Mouse (Mus musculus): Measurements from ENCODE around the gene Btbd9.
"Not testable (repeated sequence)": the region's sequence is repeated elsewhere in the genome, so short reads cannot be mapped to it uniquely, and the experiment has no call there.

Gene Btbd9

DNA sequence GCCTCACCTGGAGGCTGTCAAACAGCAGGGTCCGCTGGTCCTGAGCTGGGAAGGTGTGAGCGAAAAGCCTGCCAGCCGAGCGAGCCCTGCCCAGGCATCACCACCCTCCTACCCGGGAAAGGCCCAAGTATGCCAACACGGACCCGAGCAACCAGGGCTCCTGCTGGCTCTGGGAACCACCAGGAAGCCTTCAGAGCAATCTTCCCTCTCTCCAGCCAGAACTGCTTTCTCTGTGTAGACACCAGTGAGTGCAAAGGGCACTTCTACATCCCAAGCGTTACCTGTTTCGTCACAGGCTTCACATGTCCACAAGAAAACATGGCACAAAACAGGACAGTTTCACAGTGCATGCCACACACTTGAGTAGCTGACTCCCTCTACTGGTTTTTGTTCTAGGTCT, 63.3 kb downstream of the Btbd9 start:
- no peak for DNase-seq (ENCODE audit: extremely low read depth, low read depth)

DNA sequence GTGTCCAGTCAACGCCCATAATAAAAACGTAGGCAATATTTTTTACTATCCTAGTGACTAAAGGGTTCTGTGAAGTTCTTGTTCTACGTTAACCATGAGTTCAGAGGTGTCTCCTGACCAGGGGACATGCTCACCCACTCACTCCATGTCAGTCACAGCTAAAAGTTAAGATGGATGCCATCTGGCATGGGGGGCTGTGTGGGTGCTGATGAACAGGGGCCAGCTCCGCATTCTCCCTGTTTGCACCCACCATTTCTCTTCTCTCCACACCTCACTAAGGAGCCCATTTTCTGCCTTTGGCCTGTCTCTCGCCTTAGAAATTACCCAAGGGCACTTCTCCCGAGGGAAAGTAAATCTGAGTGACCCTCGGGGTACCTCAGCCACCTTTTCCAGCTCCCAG, 63.8 kb downstream of the Btbd9 start:
- no peak for DNase-seq (ENCODE audit: extremely low read depth, low read depth)

DNA sequence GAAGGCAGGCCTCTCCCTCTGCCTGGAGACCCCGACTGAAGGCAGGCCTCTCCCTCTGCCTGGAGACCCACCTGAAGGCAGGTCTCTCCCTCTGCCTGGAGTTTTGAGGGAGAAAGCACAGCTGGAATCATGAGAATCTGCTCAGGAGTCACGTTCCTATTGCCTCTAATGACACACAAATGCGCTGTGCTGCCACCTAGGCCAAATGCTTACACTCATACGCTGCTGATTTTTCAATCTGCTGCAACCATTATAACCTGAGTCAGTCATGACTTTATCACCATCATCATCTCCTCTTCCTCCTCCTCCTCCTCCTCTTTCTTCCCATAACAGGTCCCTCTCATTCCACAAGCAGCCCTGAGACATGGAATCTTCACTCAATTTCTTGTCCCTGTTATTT, 64.3 kb downstream of the Btbd9 start:
- DNase-seq (ENCODE audit: extremely low read depth, low read depth), result no peak

DNA sequence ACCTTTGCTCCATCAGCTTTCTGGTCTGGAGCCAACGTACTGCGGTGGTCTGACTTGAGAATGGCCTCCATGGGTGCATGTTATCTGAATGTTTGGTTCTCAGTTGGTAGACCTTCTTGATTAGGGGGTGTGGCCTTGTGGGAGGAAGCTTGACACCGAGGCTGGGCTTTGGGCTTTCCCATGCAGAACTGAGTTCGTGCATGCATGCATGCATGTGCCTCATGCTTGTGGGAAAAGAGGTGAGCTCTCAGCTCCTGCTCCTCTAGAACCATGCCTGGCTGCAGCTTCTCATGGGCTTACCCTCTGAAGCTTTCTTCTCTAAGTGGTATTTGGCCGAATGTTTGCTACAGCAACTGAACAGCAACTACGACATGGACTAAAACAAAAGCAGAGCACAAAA, 64.9 kb downstream of the Btbd9 start:
- DNase-seq (ENCODE audit: extremely low read depth, low read depth), result no peak

DNA sequence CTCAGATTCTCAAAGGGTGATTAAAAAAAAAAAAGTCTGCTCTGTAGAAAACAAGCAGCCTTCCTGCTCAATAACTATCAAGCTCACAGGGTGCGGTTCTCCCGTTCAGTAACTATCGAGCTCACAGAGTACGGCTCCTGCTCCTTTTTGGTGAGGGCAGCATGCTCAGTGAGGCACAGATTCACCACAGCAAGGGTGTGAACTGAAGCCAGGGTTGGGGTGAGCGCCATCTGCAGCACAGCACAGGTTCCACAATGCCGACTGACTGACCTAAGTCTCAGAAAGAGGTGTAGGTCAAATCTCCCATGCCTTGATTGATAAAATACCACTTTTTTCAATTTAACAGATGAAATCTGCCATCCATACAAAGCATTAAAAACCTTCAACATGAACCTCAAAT, 66.1 kb downstream of the Btbd9 start:
- no peak for DNase-seq (ENCODE audit: extremely low read depth, low read depth)

DNA sequence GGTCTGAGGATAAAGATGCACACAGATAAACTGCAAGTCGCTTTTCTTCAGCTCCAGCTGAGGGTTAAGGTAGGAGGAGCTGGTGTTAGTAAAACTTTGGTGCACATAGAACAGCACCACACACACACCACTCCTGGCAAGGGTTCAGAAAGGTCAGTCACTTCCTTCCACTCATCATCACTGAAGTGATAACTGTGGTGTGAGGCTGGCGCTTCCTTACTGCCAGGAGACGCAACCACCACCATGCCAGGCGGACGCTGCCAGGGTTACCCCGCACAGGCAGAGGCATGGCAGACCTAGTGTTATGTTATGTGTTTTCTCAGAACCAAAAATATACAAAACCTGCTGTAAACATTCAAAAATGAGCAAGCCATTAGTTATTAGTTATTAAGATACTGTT, 66.6 kb downstream of the Btbd9 start:
- no peak for DNase-seq (ENCODE audit: extremely low read depth, low read depth)

DNA sequence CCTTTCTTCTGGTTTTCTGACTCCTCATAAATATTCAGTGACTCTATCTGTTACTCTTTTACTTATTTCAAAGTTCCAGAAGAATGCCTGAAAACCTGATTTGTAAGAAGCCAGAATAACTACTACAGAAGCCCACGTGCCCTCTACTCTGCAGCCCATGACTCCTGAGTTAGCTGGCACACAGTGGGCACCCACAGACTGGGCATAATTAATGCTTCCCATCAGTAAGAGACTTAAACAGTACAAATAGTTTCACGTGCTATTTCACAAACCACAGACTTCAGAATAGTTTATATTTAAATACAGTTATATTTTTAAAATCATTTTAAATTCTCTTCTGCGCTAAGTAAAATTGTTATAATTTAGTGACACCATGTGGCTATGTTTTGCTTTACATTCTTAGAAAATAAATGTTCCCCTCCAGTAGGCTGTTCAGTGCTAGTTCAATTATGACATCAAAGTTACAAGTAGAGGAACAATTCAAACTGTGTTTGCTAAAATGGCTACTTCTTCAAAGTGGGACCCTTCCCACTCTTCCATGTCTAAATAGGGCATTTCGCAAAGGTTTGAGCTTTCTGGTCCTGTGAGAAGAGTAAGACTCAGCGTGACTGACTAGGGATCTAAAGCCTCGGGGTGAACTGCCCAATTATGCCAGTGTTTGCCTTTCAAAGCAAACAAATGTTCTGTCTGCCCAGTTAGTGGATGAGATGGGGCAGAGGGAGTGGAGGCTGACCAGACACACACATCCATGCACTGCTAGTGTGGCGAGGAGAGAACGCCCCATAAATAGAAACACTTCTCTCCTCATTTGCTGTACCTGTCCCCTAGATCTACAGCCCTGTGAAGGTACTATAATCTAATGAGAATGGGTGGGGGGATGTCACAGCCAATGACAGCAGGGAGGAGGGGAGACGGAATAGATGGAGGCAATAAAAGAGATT, 68.4 kb downstream of the Btbd9 start:
- DNase-seq (ENCODE audit: extremely low read depth, low read depth), result no peak

DNA sequence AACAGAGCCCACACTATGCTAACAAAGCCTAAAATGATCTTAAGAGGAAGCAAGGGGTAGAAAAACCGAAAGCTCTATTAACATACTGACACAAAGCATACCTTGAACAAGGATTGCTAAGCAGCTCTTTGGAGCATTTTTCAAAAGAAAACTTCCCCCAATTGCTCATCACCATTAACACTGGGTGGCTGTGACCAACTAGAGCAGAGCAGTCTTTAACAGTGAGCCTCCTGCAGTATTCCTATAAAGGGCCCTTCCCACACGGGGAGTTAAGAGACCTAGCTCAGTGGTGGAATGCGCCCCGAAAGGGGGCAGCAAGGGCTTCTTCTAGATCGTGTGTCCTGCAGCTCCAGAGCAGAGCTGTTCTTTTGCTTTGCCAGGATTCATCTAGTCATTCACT, 69.4 kb downstream of the Btbd9 start:
- no peak for DNase-seq (ENCODE audit: extremely low read depth, low read depth)

DNA sequence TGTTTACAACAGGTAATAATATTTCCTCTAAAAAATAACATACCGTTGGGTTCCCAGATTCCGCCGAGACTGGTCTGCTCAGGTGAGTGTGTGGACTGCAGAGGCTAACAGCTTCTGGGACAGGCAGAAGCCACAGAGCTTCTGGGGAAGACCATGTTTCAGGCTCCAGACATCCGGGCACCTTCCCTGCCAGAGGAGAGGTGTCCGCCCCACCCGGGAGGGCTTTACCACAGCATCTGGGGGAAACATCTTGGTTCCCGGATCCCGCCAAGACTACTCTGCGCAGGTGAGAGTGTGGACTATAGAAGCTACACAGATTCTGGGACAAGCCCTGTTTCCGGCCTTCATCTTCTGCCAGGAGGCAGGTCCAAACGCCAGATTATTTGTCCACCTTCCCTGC, 76.7 kb downstream of the Btbd9 start:
- not testable (repeated sequence) for DNase-seq (ENCODE audit: extremely low read depth, low read depth)

DNA sequence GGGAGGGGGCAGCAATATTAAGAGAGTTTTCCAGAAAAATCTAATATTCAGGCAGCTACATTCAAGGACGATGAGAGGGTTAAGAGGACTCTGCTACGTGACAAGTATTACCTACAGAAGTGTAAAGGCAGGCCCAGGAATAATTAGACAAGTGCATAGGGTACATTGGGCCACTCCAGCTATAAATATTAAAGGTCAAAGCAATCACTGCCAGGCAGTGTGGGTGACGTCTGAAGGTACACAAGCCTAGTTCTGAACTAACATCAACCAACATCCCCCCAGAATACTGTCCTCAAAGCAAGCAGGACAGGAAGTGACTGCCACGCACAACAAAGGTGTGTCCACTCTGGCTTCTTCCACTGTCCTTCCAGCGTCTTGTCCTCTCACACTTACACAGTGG, 77.5 kb downstream of the Btbd9 start:
- no peak for DNase-seq (ENCODE audit: extremely low read depth, low read depth)

DNA sequence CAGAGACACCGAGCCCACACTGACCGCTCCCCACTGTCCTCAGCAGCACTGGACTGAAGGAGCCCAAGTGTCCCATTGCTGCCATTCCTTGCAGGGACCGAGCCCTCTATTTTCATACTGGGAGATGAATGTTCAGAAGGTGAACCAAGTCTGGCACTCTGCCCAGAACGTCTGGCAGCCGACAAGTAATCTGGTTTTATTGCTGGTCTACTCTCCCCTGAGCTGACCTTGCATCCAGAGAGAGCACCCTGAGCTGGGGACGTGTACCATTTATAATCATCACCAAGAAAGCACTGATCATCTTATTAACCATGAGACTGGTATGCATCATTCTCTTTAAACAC, 77.9 kb downstream of the Btbd9 start:
- DNase-seq (ENCODE audit: extremely low read depth, low read depth), result no peak

DNA sequence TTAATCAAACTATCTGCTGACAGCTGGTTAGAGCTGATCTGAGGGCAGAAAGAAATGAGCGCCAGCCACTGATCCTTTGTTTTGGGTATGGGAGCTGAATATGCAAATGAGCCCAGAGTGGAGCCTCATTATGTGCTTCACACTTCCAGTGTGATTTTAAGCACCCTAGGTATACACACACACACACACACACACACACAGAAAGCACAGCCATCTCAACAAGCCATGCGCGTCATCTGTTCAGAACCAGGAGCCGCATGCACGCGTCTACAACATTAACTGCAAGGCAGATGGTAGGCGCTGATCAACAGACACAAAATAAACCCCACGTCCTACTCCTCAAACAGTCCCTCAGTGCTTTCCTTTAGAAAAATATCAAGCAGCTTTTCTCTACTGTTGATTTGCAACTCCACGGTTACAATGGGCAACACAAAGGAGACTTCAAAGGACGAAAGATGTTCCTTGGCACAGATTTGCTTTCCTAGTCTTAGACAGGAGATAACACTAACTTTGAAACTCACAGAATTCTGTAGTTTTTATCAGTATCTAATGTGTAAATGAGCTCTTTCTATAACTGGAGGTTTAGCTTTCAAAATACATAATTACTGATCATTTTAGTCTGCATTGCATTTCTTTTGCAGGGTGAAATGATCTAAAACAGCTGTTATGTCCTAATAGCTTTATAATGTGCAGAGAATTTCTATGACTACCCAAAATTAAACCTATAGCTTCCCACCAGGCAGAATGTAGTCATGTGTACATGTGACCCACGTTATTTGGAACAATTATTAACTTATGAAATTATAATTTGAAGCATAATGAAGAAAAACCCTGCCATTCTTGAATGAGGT, 78.5 kb downstream of the Btbd9 start:
- no peak for DNase-seq (ENCODE audit: extremely low read depth, low read depth)

DNA sequence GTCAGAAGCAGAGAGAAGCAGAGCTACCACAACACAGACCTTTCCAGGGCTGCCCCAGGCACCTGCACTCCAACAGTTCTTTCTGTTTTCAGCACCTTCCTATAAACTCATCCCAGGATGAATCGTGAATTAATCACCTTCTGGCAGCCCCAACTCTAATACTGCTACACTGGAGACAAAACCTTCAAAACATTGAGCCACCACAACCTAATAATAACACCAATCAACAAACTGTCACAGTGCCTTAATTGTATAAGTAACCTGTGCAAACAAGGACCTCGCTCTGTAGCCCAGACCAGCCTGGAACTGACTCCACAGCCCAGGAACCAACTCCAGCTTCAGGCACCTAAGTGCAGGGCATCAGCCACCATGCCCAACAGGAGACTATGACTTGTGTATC, 80.7 kb downstream of the Btbd9 start:
- no peak for DNase-seq (ENCODE audit: extremely low read depth, low read depth)

DNA sequence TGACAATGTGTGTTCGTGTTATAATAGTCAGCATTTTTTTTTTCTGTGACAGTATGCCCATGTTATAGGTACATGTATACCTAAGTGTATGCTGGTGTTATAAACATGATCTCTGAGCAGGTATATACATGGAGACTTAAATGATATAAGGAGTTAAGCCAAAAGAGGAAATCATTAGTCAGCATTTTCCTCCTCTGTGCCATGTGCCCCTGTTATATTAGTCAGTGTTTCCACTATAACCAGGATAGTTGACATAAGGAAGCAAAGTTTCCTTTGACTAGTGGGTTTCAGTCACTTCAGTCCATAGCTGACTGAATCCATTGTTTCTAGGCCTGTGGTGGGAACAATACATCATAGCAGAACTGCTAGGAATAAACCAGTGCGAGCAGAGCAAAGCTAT, 81.1 kb downstream of the Btbd9 start:
- DNase-seq (ENCODE audit: extremely low read depth, low read depth), result no peak

DNA sequence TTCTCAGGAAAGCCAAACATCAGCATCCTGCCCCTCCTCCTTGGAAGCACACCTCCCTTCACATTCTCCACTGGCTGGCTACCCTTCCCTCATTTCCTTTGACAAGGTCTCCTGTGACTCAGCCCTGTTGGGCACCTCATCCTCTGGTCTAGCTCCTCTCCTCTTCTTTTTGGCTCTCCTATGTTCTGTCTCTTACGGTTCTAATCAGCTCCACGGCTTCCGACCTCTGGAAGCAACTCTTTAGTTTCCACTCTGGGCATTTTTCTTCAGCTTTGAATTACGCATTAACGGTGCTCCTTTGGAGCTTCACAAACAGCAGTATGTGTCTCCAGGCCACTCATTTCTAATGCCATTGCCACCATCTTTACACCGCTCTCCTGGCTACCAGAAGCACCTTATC, 82.8 kb downstream of the Btbd9 start:
- DNase-seq (ENCODE audit: extremely low read depth, low read depth), result no peak

DNA sequence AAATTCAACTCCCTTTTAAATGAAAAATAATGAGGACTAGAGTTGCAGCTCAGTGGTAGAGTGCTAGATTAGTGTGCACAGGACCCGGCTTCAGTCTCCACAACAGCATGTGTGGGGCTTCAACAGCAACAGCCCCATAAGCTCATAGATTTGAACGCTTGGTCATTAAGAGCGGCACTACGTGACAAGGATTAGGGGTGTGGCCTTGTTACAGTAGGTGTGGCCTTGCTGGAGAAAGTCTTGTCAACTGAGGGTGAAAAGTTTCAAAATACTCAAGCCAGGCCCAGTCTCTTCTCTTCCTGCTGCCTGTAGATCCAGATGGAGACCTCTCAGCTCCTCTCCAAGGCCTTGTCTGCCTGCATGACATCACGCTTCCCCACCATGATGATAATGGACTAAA, 84.1 kb downstream of the Btbd9 start:
- DNase-seq (ENCODE audit: extremely low read depth, low read depth), result no peak

DNA sequence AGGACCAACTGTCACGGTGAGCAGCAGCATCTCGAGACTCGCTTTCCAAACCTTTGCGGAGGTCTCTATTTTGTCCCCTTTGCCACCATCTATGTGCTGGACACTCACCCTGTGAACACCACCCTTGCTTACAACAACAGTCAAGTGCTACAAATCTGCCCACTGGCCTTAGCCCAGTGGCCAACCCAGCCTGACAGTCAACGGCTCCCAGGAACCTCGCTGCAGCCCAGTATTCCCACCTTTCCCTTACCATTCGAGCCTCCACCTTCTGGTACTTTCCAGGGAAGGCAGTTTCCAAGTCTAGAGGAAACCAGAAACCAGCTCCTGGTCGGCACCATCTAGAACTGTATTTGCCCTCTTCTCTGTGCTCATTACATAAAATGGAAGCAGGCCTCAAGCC, 84.7 kb downstream of the Btbd9 start:
- DNase-seq (ENCODE audit: extremely low read depth, low read depth), result no peak

DNA sequence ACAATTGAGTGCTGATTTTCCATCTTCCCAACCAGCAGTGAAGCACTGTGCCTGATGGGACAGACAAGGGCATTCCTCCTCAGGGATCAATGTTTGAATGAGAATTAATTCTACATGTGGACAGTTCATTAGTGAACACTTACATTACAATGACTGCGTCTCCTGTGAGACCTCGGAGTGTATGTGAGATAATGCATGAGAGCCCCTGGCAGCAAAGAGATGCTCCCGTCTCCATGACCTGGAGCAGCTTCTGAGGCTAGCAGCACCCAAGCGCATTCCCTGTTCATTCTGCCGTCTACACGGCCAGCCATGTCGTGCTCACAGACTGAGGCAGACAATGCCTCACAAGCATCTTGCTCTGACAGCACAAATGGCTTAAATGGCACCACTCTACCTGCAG, 85.7 kb downstream of the Btbd9 start:
- no peak for DNase-seq (ENCODE audit: extremely low read depth, low read depth)

DNA sequence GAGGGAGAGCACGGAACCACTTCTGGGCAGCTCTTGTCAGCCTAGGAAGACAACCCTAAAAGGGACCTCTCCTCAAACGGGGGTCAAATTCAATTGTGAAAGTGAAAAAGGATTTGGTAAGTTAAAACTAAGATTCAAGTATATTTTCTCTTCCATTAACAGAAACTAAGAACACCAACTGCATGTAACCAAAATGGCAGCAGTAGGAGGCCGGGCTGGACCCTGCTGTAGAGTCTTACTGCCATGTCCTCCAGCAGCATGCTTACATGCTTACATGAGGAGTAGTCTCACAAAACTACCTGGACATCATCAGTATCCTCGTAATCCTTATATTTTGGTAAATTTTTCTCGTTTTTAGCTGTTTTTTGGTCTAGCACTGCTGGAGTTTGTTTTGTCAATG, 86.2 kb downstream of the Btbd9 start:
- DNase-seq (ENCODE audit: extremely low read depth, low read depth), result no peak

DNA sequence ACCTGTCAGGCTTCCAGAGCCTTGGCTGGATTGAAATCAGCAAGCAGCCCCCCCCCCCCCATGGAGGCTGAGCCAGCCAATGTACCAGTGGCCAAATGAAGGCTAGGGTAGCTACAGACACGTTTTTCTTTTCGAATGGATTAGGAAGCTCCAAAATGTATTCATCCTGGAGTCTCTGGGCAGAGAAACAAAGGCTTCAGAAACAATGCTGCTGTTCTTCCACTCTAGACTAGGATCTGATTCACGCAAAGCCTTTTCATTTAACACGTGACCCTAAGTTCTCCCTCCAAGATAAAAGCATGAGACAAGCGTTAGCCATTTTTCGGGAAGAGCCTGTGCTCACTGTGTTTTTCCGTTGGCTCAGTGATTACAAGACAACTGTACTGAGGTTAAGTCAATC, 86.7 kb downstream of the Btbd9 start:
- no peak for DNase-seq (ENCODE audit: extremely low read depth, low read depth)

DNA sequence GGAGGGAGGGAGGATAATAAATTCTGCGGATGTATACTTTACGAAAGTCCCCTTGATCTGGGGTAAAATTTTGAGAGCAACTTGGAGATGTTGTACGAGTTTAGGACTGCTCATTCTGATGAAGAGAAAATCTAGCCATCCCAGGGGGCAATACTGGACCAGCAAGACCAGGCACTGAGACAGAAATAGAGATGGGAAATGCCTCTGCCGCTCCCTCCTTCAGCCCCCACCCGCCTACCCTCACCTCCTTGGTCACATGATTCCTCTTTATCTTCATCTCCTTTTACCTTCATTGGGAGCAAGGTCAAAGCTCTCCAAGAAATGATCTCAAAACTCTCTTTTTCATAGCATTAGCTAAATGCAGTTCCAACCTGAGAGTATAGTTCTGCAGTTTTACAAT, 88.6 kb downstream of the Btbd9 start:
- DNase-seq (ENCODE audit: extremely low read depth, low read depth), result no peak

DNA sequence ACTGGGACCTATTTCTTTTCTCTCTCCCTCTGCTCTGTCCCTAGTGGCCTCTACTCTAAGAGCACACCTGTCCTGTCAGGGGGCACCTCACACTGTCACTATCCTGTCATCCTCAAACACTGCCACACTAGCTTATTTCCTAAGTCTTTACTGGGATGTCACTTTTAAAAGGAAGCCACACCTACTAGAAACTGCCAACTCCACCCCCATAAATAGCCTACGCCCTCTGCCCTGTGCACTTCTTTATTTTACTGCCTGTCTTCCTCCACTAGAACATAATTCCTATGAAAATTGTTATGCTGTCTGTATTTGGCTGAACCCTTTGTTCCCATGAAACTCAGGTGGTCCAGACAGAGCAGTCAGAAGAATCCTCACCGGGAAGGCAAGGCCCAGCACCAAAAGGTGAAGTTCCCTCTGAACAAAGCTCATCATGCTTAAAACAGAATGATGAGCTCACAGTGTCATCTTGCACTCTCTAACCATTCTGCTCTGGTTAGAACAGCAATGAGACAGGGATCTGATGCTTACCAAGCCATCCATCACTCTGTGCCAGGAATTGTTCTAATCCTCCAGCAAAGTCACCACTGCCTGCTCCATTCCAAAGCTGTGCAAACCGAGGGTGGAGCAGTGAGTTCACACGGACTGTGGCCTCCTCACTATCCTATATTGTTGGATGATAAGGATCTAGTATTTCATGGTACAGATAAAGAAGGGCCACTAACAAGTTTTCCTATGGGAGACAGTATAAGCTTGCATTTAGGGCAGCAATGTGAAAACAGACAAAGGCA, 91.0 kb downstream of the Btbd9 start:
- no peak for DNase-seq (ENCODE audit: extremely low read depth, low read depth)

Measured in MEL-GATA-1-ER (cell line).